Comparison of ENCODE assay signal across 11 mouse cellular contexts in the genomic region with DNA sequence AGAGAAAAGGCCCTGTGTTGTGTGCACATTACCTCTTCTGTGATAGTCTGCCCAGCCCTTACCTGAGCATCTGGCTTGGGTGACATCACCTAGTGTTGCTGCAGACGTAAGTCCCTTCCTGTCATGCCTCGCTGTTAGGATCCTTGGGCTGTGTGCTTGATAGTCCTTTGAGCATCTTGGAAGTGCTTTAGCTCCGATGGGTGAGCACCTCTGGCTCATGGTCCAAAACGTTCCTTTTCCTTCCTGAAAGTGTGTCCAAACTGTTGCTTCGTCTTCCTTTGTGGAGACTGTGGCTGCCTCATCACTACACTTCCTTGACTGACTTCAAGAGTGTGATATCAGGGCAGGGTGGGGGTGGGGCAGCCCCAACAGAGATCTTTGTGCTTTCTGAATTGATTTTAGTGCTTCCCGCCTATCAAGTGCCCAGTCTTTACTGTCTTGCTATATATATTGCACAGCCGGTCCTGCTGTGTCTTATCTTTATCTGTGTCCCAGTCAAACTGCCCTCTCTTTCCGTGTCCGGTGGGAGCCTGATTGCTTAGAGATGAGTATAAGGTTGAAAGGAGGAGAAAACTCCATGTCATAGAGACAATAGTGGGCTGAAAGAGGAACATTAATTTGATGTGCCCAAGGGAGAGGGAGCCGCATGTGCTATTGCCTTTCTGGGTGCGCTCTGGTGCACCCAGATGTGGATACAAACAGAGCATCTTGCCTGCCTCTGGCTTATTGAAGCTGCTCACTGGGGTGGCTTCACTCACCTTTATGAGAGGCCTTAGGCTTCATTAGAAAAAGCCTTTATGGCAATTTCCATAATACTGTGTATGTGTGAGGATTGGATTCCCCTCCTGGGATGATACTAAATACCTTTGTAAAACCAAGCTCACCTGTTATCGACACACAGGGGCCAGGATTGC.
DNase-seq lines count a peak whose midpoint lies in the region; ATAC-seq and TF ChIP-seq lines count a peak whose summit lies in the region.
"Had no signal": no experiment of that assay in that cellular context is flagged by ENCODE, and none has a peak within 500 bp of the region (broad histone marks: within the 10 kb centered on the region; RNA-seq: fewer than 3 reads in every experiment).

No protein-coding gene starts in this region.

- no peak for TF ChIP-seq CTCF in G1E (IDR thresholded peaks at IDR 0.05; ENCODE audit: low read depth, low read length)

- H3K4me2 ChIP-seq in midbrain, embryonic 12.5 days (replicated peaks): no peak overlapping the region
- H3K4me2 ChIP-seq: heart, embryonic 11.5 days had no signal

- H3K36me3 ChIP-seq in midbrain, embryonic 12.5 days: no peaks in the 10 kb centered on the region
- H3K36me3 ChIP-seq in midbrain, embryonic 10.5 days: no peaks in the 10 kb centered on the region
- peaks cover 25% of the 10 kb centered on the region for H3K36me3 ChIP-seq in G1E (replicated peaks)

- H3K4me1 ChIP-seq in midbrain, embryonic 12.5 days: peaks cover 9% of the 10 kb centered on the region; the same call in 1 of the 2 replicates
- H3K4me1 ChIP-seq in midbrain, embryonic 10.5 days: peaks cover 18% of the 10 kb centered on the region
- peaks cover 49% of the 10 kb centered on the region for H3K4me1 ChIP-seq in G1E (ENCODE audit: insufficient read depth, low read depth, low read length)

- WGBS in midbrain, embryonic 12.5 days: 57% methylated on average over 12 of the region's 12 CpGs
- WGBS in midbrain, embryonic 10.5 days: 51% methylated on average over 12 of the region's 12 CpGs

- no peak overlapping the region for H3K4me3 ChIP-seq in midbrain, embryonic 12.5 days
- no peak overlapping the region for H3K4me3 ChIP-seq in midbrain, embryonic 10.5 days
- H3K4me3 ChIP-seq in G1E (ENCODE audit: low read depth, low read length): no peak overlapping the region

- peak overlapping the region; percentile 30; the same call in 1 of the 2 replicates for H3K27ac ChIP-seq in midbrain, embryonic 12.5 days (replicated peaks)
- H3K27ac ChIP-seq in midbrain, embryonic 10.5 days (replicated peaks): no peak overlapping the region

- DNase-seq in midbrain, embryonic 10.5 days (ENCODE audit: low spot score): no peak
- DNase-seq in G1E (ENCODE audit: low spot score): no peak
- DNase-seq in naive thymus-derived CD4-positive, alpha-beta T cell, adult 2 months (ENCODE audit: low read depth): peak; percentile 77
- no peak for DNase-seq in layer of hippocampus, adult 18-20 months (ENCODE audit: low spot score in 2 of 2)
- DNase-seq in cerebellum, postnatal 10 days: no peak
- no peak for DNase-seq in Muller cell, postnatal 12 days (ENCODE audit: inconsistent ontology term)
- DNase-seq: forebrain, postnatal 0 days had no signal

- no peak for ATAC-seq in midbrain, embryonic 12.5 days (ENCODE audit: low FRiP score, low read depth)
- ATAC-seq in G1E (ENCODE audit: extremely low read depth, insufficient number of reproducible peaks, low FRiP score, poor library complexity, severe bottlenecking): peak; percentile 32; the same call in 1 of the 2 replicates
- ATAC-seq in inflammation-experienced regulatory T-cells, adult 6 months: peak; percentile 35
- ATAC-seq: Patski had no signal

- H3K9me3 ChIP-seq in midbrain, embryonic 12.5 days: no peaks in the 10 kb centered on the region
- H3K9me3 ChIP-seq in midbrain, embryonic 10.5 days (replicated peaks): no peaks in the 10 kb centered on the region
- no peaks in the 10 kb centered on the region for H3K9me3 ChIP-seq in G1E (replicated peaks)

- H3K9ac ChIP-seq in midbrain, embryonic 12.5 days (replicated peaks): no peak overlapping the region
- H3K9ac ChIP-seq: forebrain, postnatal 0 days had no signal

- H3K27me3 ChIP-seq in midbrain, embryonic 12.5 days: no peaks in the 10 kb centered on the region
- no peaks in the 10 kb centered on the region for H3K27me3 ChIP-seq in midbrain, embryonic 10.5 days (ENCODE audit: low read depth, poor library complexity, severe bottlenecking)
- H3K27me3 ChIP-seq in G1E (ENCODE audit: insufficient read depth, low read length): no peaks in the 10 kb centered on the region
- H3K27me3 ChIP-seq: Patski had no signal
